Mouse (Mus musculus): ENCODE data around the gene Bola2. TPM values are rescaled to one million over a fixed set of nuclear protein-coding genes. Genes with fewer than 3 reads are reported as not detected.

Gene Bola2
- polyA plus RNA-seq, 1 experiment from 2014 or later = 114 TPM

- Histone ChIP-seq H3K4me2 (no peak overlapping the region), H3K9ac (no peak overlapping the region), H3K27ac (no peak overlapping the region), H3K4me1 (peaks cover 10% of the 10 kb centered on the region), H3K27me3 (replicated peaks) (no peaks in the 10 kb centered on the region), H3K36me3 (peaks cover 17% of the 10 kb centered on the region), H3K4me3 (replicated peaks) (no peak overlapping the region), H3K9me3 (no peaks in the 10 kb centered on the region)
- WGBS = 75% methylated on average over 5 of the region's 5 CpGs
- ATAC-seq (ENCODE audit: insufficient read depth, low FRiP score, low read depth) = no peak
Measured at GRCm38 (mm10) chr7:126691676-126692075, 3.5 kb upstream of the Bola2 start.

- peaks cover 17% of the 10 kb centered on the region for H3K36me3 ChIP-seq
- no peak overlapping the region for H3K27ac ChIP-seq
- WGBS = 92% methylated on average over 26 of the region's 26 CpGs
- H3K4me3 ChIP-seq (replicated peaks) = no peak overlapping the region
- H3K27me3 ChIP-seq (replicated peaks) = no peaks in the 10 kb centered on the region
- ATAC-seq (ENCODE audit: insufficient read depth, low FRiP score, low read depth) = no peak
- H3K9me3 ChIP-seq = no peaks in the 10 kb centered on the region
- H3K4me1 ChIP-seq = peaks cover 13% of the 10 kb centered on the region
- H3K4me2 ChIP-seq = no peak overlapping the region
- H3K9ac ChIP-seq = no peak overlapping the region
Measured at GRCm38 (mm10) chr7:126692426-126692825, 2.8 kb upstream of the Bola2 start.

GRCm38 (mm10) chr7:126693256-126693655 lies 1.9 kb upstream of the Bola2 start:
- no peaks in the 10 kb centered on the region for H3K9me3 ChIP-seq
- H3K27me3 ChIP-seq (replicated peaks) = no peaks in the 10 kb centered on the region
- no peak overlapping the region for H3K9ac ChIP-seq
- no peak overlapping the region for H3K27ac ChIP-seq
- WGBS = 31% methylated on average over 3 of the region's 3 CpGs
- peaks cover 13% of the 10 kb centered on the region for H3K4me1 ChIP-seq
- peaks cover 17% of the 10 kb centered on the region for H3K36me3 ChIP-seq
- no peak overlapping the region for H3K4me2 ChIP-seq
- no peak for ATAC-seq (ENCODE audit: insufficient read depth, low FRiP score, low read depth)
- no peak overlapping the region for H3K4me3 ChIP-seq (replicated peaks)

- 0 out of 2 replicates have a peak overlapping the region, but pooled peaks have one; percentile 2 for H3K4me2 ChIP-seq
- H3K9ac ChIP-seq = no peak overlapping the region
- H3K36me3 ChIP-seq = peaks cover 17% of the 10 kb centered on the region
- no peaks in the 10 kb centered on the region for H3K27me3 ChIP-seq (replicated peaks)
- H3K4me1 ChIP-seq = peaks cover 13% of the 10 kb centered on the region
- 74% methylated on average over 7 of the region's 7 CpGs for WGBS
- ATAC-seq (ENCODE audit: insufficient read depth, low FRiP score, low read depth) = no peak
- no peaks in the 10 kb centered on the region for H3K9me3 ChIP-seq
- no peak overlapping the region for H3K27ac ChIP-seq
- no peak overlapping the region for H3K4me3 ChIP-seq (replicated peaks)
Measured at GRCm38 (mm10) chr7:126693781-126694180, 1.4 kb upstream of the Bola2 start.

- 40% methylated on average over 10 of the region's 10 CpGs for WGBS
- H3K4me2 ChIP-seq = peak overlapping the region; percentile 73
- H3K9me3 ChIP-seq = no peaks in the 10 kb centered on the region
- no peaks in the 10 kb centered on the region for H3K27me3 ChIP-seq (replicated peaks)
- no peak overlapping the region; the same call in 1 of the 2 replicates for H3K27ac ChIP-seq
- ATAC-seq (ENCODE audit: insufficient read depth, low FRiP score, low read depth) = no peak
- peaks cover 13% of the 10 kb centered on the region for H3K4me1 ChIP-seq
- H3K9ac ChIP-seq = no peak overlapping the region
- peak overlapping the region; percentile 93 for H3K4me3 ChIP-seq (replicated peaks)
- peaks cover 17% of the 10 kb centered on the region for H3K36me3 ChIP-seq
Measured at GRCm38 (mm10) chr7:126694441-126695051, 655 bp upstream of the Bola2 start.

- Histone ChIP-seq H3K4me3 (replicated peaks) (peak within 1 kb of the TSS; percentile 93), H3K4me1 (peaks cover 13% of the 10 kb centered on the region), H3K27ac (peak within 1 kb of the TSS; percentile 98), H3K27me3 (replicated peaks) (no peaks in the 10 kb centered on the region), H3K36me3 (peaks cover 15% of the 10 kb centered on the region), H3K4me2 (peak within 1 kb of the TSS; percentile 95), H3K9me3 (no peaks in the 10 kb centered on the region), H3K9ac (peak within 1 kb of the TSS; percentile 87)
- WGBS = under 1% methylated on average over 40 of the region's 40 CpGs
- ATAC-seq (ENCODE audit: insufficient read depth, low FRiP score, low read depth) = peak; percentile 97
Measured at GRCm38 (mm10) chr7:126695631-126696207, 518 bp downstream of the Bola2 start, which contains the start of gene Slx1b. Gene Slx1b (minus strand): TSS chr7:126695784.

- 3% methylated on average over 17 of the region's 17 CpGs for WGBS
- H3K4me1 ChIP-seq = peaks cover 15% of the 10 kb centered on the region
- no peaks in the 10 kb centered on the region for H3K27me3 ChIP-seq (replicated peaks)
- peak overlapping the region; percentile 87 for H3K9ac ChIP-seq
- H3K9me3 ChIP-seq = no peaks in the 10 kb centered on the region
- peak overlapping the region; percentile 62; the same call in 1 of the 2 replicates for H3K27ac ChIP-seq
- peaks cover 9% of the 10 kb centered on the region for H3K36me3 ChIP-seq
- H3K4me3 ChIP-seq (replicated peaks) = peak overlapping the region; percentile 93
- ATAC-seq (ENCODE audit: insufficient read depth, low FRiP score, low read depth) = no peak
- peak overlapping the region; percentile 95 for H3K4me2 ChIP-seq
Measured at GRCm38 (mm10) chr7:126696303-126696702, 1.1 kb downstream of the Bola2 start.

- 78% methylated on average over 3 of the region's 3 CpGs for WGBS
- H3K9ac ChIP-seq = peak overlapping the region; percentile 87; the same call in 1 of the 2 replicates
- H3K4me1 ChIP-seq = peaks cover 15% of the 10 kb centered on the region
- peaks cover 5% of the 10 kb centered on the region for H3K36me3 ChIP-seq
- H3K9me3 ChIP-seq = no peaks in the 10 kb centered on the region
- peak overlapping the region; percentile 93 for H3K4me3 ChIP-seq (replicated peaks)
- no peaks in the 10 kb centered on the region for H3K27me3 ChIP-seq (replicated peaks)
- ATAC-seq (ENCODE audit: insufficient read depth, low FRiP score, low read depth) = no peak
- no peak overlapping the region for H3K27ac ChIP-seq
- H3K4me2 ChIP-seq = peak overlapping the region; percentile 95
Measured at GRCm38 (mm10) chr7:126696886-126697285, 1.7 kb downstream of the Bola2 start.

- no peak overlapping the region for H3K27ac ChIP-seq
- no peak overlapping the region for H3K9ac ChIP-seq
- H3K4me1 ChIP-seq = peaks cover 15% of the 10 kb centered on the region
- no peak overlapping the region for H3K4me2 ChIP-seq
- no peak overlapping the region for H3K4me3 ChIP-seq (replicated peaks)
- ATAC-seq (ENCODE audit: insufficient read depth, low FRiP score, low read depth) = no peak
- H3K27me3 ChIP-seq (replicated peaks) = no peaks in the 10 kb centered on the region
- H3K9me3 ChIP-seq = no peaks in the 10 kb centered on the region
- H3K36me3 ChIP-seq = no peaks in the 10 kb centered on the region
- 92% methylated on average over 8 of the region's 8 CpGs for WGBS
Measured at GRCm38 (mm10) chr7:126697838-126698237, 2.6 kb downstream of the Bola2 start.

GRCm38 (mm10) chr7:126700063-126701015 lies 5.1 kb downstream of the Bola2 start:
- H3K9me3 ChIP-seq = no peaks in the 10 kb centered on the region
- WGBS = 79% methylated on average over 25 of the region's 25 CpGs
- peaks cover 24% of the 10 kb centered on the region for H3K4me1 ChIP-seq
- no peak overlapping the region for H3K27ac ChIP-seq
- no peaks in the 10 kb centered on the region for H3K36me3 ChIP-seq
- H3K27me3 ChIP-seq (replicated peaks) = peaks cover 14% of the 10 kb centered on the region; the same call in 1 of the 2 replicates
- H3K9ac ChIP-seq = no peak overlapping the region
- no peak overlapping the region for H3K4me2 ChIP-seq
- no peak overlapping the region for H3K4me3 ChIP-seq (replicated peaks)
- ATAC-seq (ENCODE audit: insufficient read depth, low FRiP score, low read depth) = no peak

GRCm38 (mm10) chr7:126701070-126701469 lies 5.9 kb downstream of the Bola2 start:
- Histone ChIP-seq H3K9me3 (no peaks in the 10 kb centered on the region), H3K4me3 (replicated peaks) (0 out of 2 replicates have a peak overlapping the region, but pooled peaks have one; percentile 4), H3K27me3 (replicated peaks) (peaks cover 15% of the 10 kb centered on the region; the same call in 1 of the 2 replicates), H3K4me2 (peak overlapping the region; percentile 1; the same call in 1 of the 2 replicates), H3K36me3 (no peaks in the 10 kb centered on the region), H3K9ac (no peak overlapping the region), H3K27ac (no peak overlapping the region), H3K4me1 (peaks cover 24% of the 10 kb centered on the region)
- peak; percentile 51 for ATAC-seq (ENCODE audit: insufficient read depth, low FRiP score, low read depth)
- WGBS = 0% methylated on average over 11 of the region's 11 CpGs

All from stomach, embryonic 15.5 days (tissue).